Mouse (Mus musculus) liver, embryonic 18 days (tissue): ENCODE data around the gene Fnip1. TPM values are rescaled to one million over a fixed set of nuclear protein-coding genes. Genes with fewer than 3 reads are reported as not detected.

Experiments used
- polyA plus RNA-seq: library from polyadenylated mRNA; depleted of rRNA; stranded (reverse); fragments of >200 nt; gene quantifications from 2 replicates; pipeline ENCODE4 v1.2.3, GENCODE M21; 2012; rRNA removed

Gene Fnip1
- polyA plus RNA-seq: 4.2 and 5.1 TPM in 2 replicates

DNA sequence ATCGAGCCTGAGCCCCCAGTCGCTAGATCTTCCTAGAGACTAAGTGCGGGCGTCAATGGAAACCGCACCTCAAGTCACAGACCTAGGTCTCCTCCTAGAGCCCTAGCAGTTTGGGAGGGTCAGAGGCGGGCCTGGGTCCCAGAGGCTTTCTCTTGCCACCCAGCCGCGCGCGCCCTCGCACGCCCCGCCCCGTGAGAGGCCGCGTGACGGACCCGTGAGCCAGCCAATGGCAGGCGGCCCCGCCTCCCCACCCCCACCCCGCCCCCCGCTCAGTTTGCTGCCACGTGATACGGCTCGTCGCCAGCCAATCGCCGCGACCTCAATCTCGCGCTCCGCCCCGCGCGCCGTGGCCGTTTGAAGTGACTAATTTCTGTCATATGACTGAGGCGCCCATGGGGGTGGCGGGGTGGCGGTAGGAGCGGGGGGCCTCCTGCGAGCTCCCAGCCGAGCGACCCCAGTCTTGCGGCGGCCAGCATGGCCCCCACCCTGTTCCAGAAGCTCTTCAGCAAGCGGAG, at the start of gene Fnip1:
Gene Fnip1, plus strand, starts transcription at position 377 of the 515 bp plus-strand sequence.

DNA sequence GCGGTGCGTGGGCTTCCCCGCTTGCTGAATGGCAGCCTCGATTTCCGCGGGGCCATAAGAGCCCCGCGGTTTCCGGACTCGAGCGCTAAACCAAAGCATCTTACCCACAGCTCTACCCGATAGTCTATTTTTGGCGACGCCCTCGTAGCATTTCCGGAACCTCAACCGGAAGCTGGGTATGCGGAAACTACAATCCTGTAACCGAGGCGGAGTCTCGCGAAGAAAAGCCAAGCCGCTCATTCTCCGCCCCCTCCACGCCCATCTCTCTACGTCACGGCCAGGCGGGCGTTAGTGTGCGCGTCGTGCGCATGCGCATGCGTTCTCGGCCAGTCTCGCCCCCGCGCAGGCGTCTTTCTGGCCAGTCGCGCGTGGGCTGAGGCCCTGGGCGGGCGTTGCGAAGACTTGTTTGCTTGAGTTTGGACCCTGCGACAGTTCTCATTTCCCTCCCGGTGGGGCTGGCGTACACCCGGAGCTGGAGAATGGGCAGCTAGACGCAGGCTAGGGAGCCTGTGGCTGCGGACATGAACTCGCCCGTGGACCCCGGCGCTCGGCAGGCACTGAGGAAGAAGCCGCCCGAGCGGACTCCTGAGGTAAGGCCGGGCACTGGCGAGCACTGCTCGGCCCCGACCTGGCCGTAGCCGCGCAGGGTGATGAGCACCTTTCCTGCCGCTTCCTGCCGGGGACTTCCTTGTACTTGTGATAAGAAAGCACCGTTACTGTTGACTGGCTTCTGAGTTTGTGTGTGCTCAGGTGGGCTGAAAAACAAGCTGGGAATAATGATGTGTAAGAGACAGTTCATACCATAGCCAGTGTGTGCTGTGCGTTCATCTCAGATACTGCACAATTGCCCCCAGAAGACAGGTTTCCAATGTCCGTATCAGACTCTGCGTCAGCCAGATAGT, 84.8 kb downstream of the Fnip1 start, which contains the start of gene Rapgef6:
Gene Rapgef6, plus strand, starts transcription at position 319 of the 902 bp plus-strand sequence.

Other genes with a start within 250 kb of the Fnip1 start
- not detected in 2 replicates for gene Csf2, start 188.5 kb upstream of the Fnip1 start, polyA plus RNA-seq
- not detected in 2 replicates for gene Il3, start 170.9 kb upstream of the Fnip1 start, polyA plus RNA-seq
- 0.17 and 0.30 TPM in 2 replicates for gene Acsl6, start 134.4 kb upstream of the Fnip1 start, polyA plus RNA-seq
- not detected in 2 replicates for gene Meikin, start 67.5 kb upstream of the Fnip1 start, polyA plus RNA-seq
- 5.9 and 6.0 TPM in 2 replicates for gene Rapgef6, start 84.6 kb downstream of the Fnip1 start, polyA plus RNA-seq